Mouse (Mus musculus): ENCODE data around the gene Oxct2a.

Gene Oxct2a

DNA sequence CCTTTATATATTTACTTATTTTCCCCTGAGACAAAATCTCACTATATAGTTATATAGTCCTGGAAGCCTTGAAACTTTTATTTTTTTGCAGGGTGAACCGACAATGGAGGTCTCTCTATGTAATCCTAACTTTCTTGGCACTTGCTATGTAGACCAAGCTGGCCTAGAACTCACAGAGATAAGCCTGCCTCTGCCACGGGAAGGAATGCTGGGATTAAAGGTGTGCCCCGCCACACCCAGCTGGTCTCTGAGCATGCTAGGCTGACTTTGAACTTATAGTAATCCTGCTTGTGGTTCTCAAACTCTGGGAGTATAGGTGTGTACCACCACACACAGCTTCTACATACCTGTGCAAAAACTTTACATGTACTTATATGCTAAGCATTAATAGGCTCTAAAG lies 43.3 kb downstream of the Oxct2a start:
- DNase-seq (ENCODE audit: low spot score in 2 of 2) = no peak

Data from urinary bladder, postnatal 4 days (tissue).